Mouse (Mus musculus): Measurements from ENCODE around the gene Ldhb. TPM values are rescaled to one million over a fixed set of nuclear protein-coding genes. Genes with fewer than 3 reads are reported as not detected.

The Ldhb gene
- polyA plus RNA-seq, 1 experiment from 2014 or later: 151 TPM

DNA sequence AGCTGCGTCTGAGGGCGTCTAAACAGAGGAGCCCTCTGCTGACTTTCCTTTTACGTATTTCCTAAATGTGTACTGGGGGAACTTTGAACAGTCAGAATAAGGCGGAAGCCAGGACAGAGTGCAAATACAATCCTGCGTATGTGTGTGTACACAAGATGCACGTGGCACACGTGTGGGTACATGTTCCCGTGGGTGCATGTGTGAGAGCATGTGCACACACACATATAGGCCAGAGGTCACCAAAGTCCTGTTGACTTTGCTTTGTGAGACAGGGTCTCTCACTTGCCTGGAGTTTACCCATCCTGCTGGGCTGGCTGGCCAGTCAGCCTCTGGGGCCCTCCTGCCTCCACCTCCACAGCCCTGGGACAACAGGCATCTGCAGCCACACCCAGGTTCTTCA lies 36.6 kb downstream of the Ldhb start:
- no peaks in the 10 kb centered on the region for H3K9me3 ChIP-seq (ENCODE audit: control insufficient read depth, low read length)
- no peak overlapping the region for H3K9ac ChIP-seq (ENCODE audit: low read length)
- peak; percentile 90 for ATAC-seq (ENCODE audit: low FRiP score, low TSS enrichment)
- DNase-seq (ENCODE audit: low spot score): peak; percentile 54
- H3K36me3 ChIP-seq (ENCODE audit: control insufficient read depth, insufficient read depth, low read length): no peaks in the 10 kb centered on the region
- no peak for TF ChIP-seq EP300 (optimal IDR thresholded peaks at IDR 0.05)
- no peak for TF ChIP-seq CTCF (IDR thresholded peaks at IDR 0.05; ENCODE audit: low read depth)
- no peak overlapping the region for H3K4me3 ChIP-seq (ENCODE audit: low read depth, low read length)
- no peak overlapping the region for H3K27ac ChIP-seq (replicated peaks)
- H3K27me3 ChIP-seq (ENCODE audit: control insufficient read depth, insufficient read depth, low read length): no peaks in the 10 kb centered on the region
- WGBS: 59% methylated on average over 8 of the region's 8 CpGs
- no peaks in the 10 kb centered on the region for H3K4me1 ChIP-seq (replicated peaks; ENCODE audit: control insufficient read depth, insufficient read depth)
- no peak overlapping the region for H3K4me2 ChIP-seq (replicated peaks; ENCODE audit: low read depth)

DNA sequence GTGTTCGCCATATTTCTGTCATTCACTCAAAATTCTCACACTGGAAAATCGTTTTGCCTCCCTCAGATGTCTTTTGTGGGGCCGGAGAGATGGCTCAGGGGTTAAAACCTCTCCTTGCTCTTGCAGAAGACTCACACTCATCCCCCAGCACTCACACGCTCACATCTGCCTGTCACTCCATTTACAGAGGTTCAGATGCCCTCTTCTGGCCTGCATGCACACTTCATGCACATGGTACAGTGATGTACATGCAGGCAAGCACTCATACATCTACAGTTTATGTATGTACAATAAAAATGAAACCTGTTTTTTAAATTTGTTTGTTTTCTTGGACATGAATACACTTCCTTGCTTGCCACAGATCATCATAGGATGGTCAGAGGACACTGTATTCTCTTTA lies 38.2 kb downstream of the Ldhb start:
- 52% methylated on average over 4 of the region's 4 CpGs for WGBS
- ATAC-seq (ENCODE audit: low FRiP score, low TSS enrichment) (peak; percentile 46; the same call in 1 of the 2 replicates), DNase-seq (ENCODE audit: low spot score) (peak; percentile 28)
- TF ChIP-seq EP300 (optimal IDR thresholded peaks at IDR 0.05) (no peak), CTCF (IDR thresholded peaks at IDR 0.05; ENCODE audit: low read depth) (peak; percentile 73)
- Histone ChIP-seq H3K9me3 (ENCODE audit: control insufficient read depth, low read length) (no peaks in the 10 kb centered on the region), H3K4me2 (replicated peaks; ENCODE audit: low read depth) (no peak overlapping the region), H3K4me3 (ENCODE audit: low read depth, low read length) (no peak overlapping the region), H3K9ac (ENCODE audit: low read length) (no peak overlapping the region), H3K4me1 (replicated peaks; ENCODE audit: control insufficient read depth, insufficient read depth) (no peaks in the 10 kb centered on the region), H3K27ac (replicated peaks) (no peak overlapping the region), H3K27me3 (ENCODE audit: control insufficient read depth, insufficient read depth, low read length) (no peaks in the 10 kb centered on the region), H3K36me3 (ENCODE audit: control insufficient read depth, insufficient read depth, low read length) (no peaks in the 10 kb centered on the region)

GRCm38 (mm10) chr6:142462194-142462593 lies 45.6 kb downstream of the Ldhb start:
- Histone ChIP-seq H3K9me3 (ENCODE audit: control insufficient read depth, low read length) (no peaks in the 10 kb centered on the region), H3K4me1 (replicated peaks; ENCODE audit: control insufficient read depth, insufficient read depth) (0 out of 2 replicates have a peak, but pooled peaks cover 2% of the 10 kb centered on the region), H3K27me3 (ENCODE audit: control insufficient read depth, insufficient read depth, low read length) (no peaks in the 10 kb centered on the region), H3K9ac (ENCODE audit: low read length) (no peak overlapping the region), H3K4me2 (replicated peaks; ENCODE audit: low read depth) (no peak overlapping the region), H3K27ac (replicated peaks) (no peak overlapping the region), H3K4me3 (ENCODE audit: low read depth, low read length) (no peak overlapping the region), H3K36me3 (ENCODE audit: control insufficient read depth, insufficient read depth, low read length) (no peaks in the 10 kb centered on the region)
- no peak for TF ChIP-seq EP300 (optimal IDR thresholded peaks at IDR 0.05)
- no peak for TF ChIP-seq CTCF (IDR thresholded peaks at IDR 0.05; ENCODE audit: low read depth)
- DNase-seq (ENCODE audit: low spot score): no peak
- WGBS: 71% methylated on average over 6 of the region's 6 CpGs
- ATAC-seq (ENCODE audit: low FRiP score, low TSS enrichment): no peak

DNA sequence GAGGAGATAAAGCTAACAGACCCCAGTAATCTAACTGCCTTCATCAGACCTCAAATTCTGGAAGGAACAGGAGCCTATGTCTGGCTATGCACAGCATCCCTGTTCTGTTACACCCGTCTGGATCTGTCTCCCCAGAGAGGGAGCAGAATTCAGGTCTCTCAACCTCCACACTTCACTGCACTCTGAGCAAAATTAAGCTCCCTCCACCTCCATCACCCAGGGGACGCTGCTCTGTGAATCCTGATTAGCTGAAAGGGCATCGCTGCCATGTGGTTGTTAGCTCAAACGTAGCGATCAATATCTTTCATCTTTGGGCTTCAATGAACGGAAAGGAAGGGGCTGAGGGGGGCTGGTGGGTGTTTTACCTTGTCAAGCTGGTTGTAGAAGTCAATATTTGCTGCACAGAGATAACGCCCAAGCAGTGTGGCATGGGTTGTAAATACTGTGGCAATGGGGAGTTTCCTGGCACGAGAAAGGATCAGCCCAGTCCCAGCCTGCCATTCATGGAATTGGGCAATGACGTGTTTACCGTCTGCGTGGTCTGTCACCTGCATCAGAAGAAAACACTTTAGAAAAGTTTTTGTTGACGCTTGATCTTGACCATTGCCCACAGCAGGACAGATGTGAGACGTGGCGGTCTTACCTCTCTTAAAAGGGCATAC lies 48.6 kb downstream of the Ldhb start:
- TF ChIP-seq CTCF (IDR thresholded peaks at IDR 0.05; ENCODE audit: low read depth) (no peak), EP300 (optimal IDR thresholded peaks at IDR 0.05) (no peak)
- WGBS: 52% methylated on average over 14 of the region's 14 CpGs
- peak; percentile 90 for ATAC-seq (ENCODE audit: low FRiP score, low TSS enrichment)

GRCm38 (mm10) chr6:142458010-142458409 lies 49.7 kb downstream of the Ldhb start:
- Histone ChIP-seq H3K4me1 (replicated peaks; ENCODE audit: control insufficient read depth, insufficient read depth) (0 out of 2 replicates have a peak, but pooled peaks cover 2% of the 10 kb centered on the region), H3K9me3 (ENCODE audit: control insufficient read depth, low read length) (no peaks in the 10 kb centered on the region), H3K27me3 (ENCODE audit: control insufficient read depth, insufficient read depth, low read length) (no peaks in the 10 kb centered on the region), H3K36me3 (ENCODE audit: control insufficient read depth, insufficient read depth, low read length) (no peaks in the 10 kb centered on the region), H3K4me3 (ENCODE audit: low read depth, low read length) (no peak overlapping the region), H3K9ac (ENCODE audit: low read length) (no peak overlapping the region), H3K27ac (replicated peaks) (no peak overlapping the region), H3K4me2 (replicated peaks; ENCODE audit: low read depth) (no peak overlapping the region)
- ATAC-seq (ENCODE audit: low FRiP score, low TSS enrichment) (no peak), DNase-seq (ENCODE audit: low spot score) (no peak)
- TF ChIP-seq EP300 (optimal IDR thresholded peaks at IDR 0.05): no peak
- no peak for TF ChIP-seq CTCF (IDR thresholded peaks at IDR 0.05; ENCODE audit: low read depth)
- WGBS: 26% methylated on average over 7 of the region's 7 CpGs

More for the DNA sequence above, 48.6 kb downstream of the Ldhb start:
- no peaks in the 10 kb centered on the region for H3K36me3 ChIP-seq (ENCODE audit: control insufficient read depth, insufficient read depth, low read length)
- 0 out of 2 replicates have a peak, but pooled peaks cover 2% of the 10 kb centered on the region for H3K4me1 ChIP-seq (replicated peaks; ENCODE audit: control insufficient read depth, insufficient read depth)
- no peaks in the 10 kb centered on the region for H3K27me3 ChIP-seq (ENCODE audit: control insufficient read depth, insufficient read depth, low read length)
- H3K27ac ChIP-seq (replicated peaks): no peak overlapping the region
- no peak overlapping the region for H3K4me2 ChIP-seq (replicated peaks; ENCODE audit: low read depth)
- no peak overlapping the region for H3K9ac ChIP-seq (ENCODE audit: low read length)
- H3K9me3 ChIP-seq (ENCODE audit: control insufficient read depth, low read length): no peaks in the 10 kb centered on the region
- peak; percentile 41 for DNase-seq (ENCODE audit: low spot score)
- no peak overlapping the region for H3K4me3 ChIP-seq (ENCODE audit: low read depth, low read length)

DNA sequence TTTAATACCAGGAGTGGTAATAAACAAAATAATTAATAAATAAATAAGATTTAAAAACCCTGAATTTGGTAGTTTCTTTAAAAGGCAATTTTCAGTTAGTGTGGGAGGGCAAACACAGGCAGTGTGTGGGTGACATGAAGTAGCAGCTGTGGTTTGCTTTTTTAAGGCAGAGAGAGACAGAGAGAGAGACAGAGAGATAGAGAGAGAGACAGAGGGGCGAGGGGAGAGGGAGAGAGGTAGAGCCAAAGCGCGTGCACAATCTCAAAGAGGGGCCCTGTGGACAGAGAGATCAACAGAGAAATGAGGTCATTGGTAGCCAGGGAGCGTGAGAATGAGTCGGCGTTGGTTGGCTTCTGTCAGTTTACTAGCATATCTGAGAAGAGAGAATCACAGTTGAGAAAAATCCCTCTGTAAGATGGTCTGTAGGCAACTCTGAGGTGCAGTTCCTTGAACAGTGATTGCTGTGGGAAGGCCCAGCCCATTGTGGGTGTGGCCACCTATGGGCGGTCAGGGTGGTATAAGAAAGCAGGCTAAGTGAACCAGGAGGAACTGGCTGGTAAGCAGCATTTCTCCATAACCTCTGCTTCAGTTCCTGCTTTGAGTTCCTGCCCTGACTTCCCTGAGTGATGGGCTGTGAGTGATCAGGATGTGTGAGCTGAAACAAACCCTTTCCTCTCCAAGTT lies 52.3 kb downstream of the Ldhb start:
- Histone ChIP-seq H3K27me3 (ENCODE audit: control insufficient read depth, insufficient read depth, low read length) (no peaks in the 10 kb centered on the region), H3K27ac (replicated peaks) (no peak overlapping the region), H3K4me1 (replicated peaks; ENCODE audit: control insufficient read depth, insufficient read depth) (0 out of 2 replicates have a peak, but pooled peaks cover 2% of the 10 kb centered on the region), H3K9me3 (ENCODE audit: control insufficient read depth, low read length) (no peaks in the 10 kb centered on the region), H3K9ac (ENCODE audit: low read length) (no peak overlapping the region), H3K36me3 (ENCODE audit: control insufficient read depth, insufficient read depth, low read length) (no peaks in the 10 kb centered on the region), H3K4me2 (replicated peaks; ENCODE audit: low read depth) (no peak overlapping the region), H3K4me3 (ENCODE audit: low read depth, low read length) (no peak overlapping the region)
- DNase-seq (ENCODE audit: low spot score) (peak; percentile 62), ATAC-seq (ENCODE audit: low FRiP score, low TSS enrichment) (peak; percentile 81)
- WGBS: 64% methylated on average over 7 of the region's 7 CpGs
- no peak for TF ChIP-seq CTCF (IDR thresholded peaks at IDR 0.05; ENCODE audit: low read depth)
- TF ChIP-seq EP300 (optimal IDR thresholded peaks at IDR 0.05): no peak
